10 mouse cellular contexts compared by ENCODE assay signal in genomic region chr11:68228941-68229665, GRCm38 (mm10).
A peak's percentile ranks its signal among the peaks of the same experiment; 100 is the strongest.
DNase-seq lines count a peak whose midpoint lies in the region; ATAC-seq and TF ChIP-seq lines count a peak whose summit lies in the region.
"Had no signal": no experiment of that assay in that cellular context is flagged by ENCODE, and none has a peak within 500 bp of the region (broad histone marks: within the 10 kb centered on the region; RNA-seq: fewer than 3 reads in every experiment).

No protein-coding gene starts in this region.

- H3K9me3 ChIP-seq in lung, embryonic 16.5 days (ENCODE audit: control insufficient read depth, low read length), result no peaks in the 10 kb centered on the region
- H3K9me3 ChIP-seq in limb, embryonic 13.5 days, result peaks cover 3% of the 10 kb centered on the region; the same call in 1 of the 2 replicates

- H3K4me2 ChIP-seq in lung, embryonic 16.5 days (ENCODE audit: low read depth, low read length), result no peak overlapping the region
- peak overlapping the region; percentile 30; the same call in 1 of the 2 replicates for H3K4me2 ChIP-seq in limb, embryonic 13.5 days (replicated peaks)
- H3K4me2 ChIP-seq: liver, embryonic 11.5 days had no signal

- no peaks in the 10 kb centered on the region for H3K27me3 ChIP-seq in lung, embryonic 16.5 days (ENCODE audit: control insufficient read depth, insufficient read depth, low read depth, low read length)
- 0 out of 2 replicates have a peak, but pooled peaks cover 3% of the 10 kb centered on the region for H3K27me3 ChIP-seq in limb, embryonic 13.5 days
- H3K27me3 ChIP-seq in thymus, adult 2 months (ENCODE audit: control insufficient read depth, insufficient read depth, low read length), result no peaks in the 10 kb centered on the region

- 0 out of 2 replicates have a peak overlapping the region, but pooled peaks have one; percentile 4 for H3K27ac ChIP-seq in lung, embryonic 16.5 days (ENCODE audit: low read length)
- peak overlapping the region; percentile 87 for H3K27ac ChIP-seq in limb, embryonic 13.5 days
- H3K27ac ChIP-seq in thymus, adult 2 months (ENCODE audit: control insufficient read depth, insufficient read depth, low read length), result no peak overlapping the region

- H3K4me1 ChIP-seq in lung, embryonic 16.5 days (replicated peaks; ENCODE audit: control insufficient read depth, insufficient read depth, low read length), result peaks cover 12% of the 10 kb centered on the region
- peaks cover 20% of the 10 kb centered on the region for H3K4me1 ChIP-seq in limb, embryonic 13.5 days
- H3K4me1 ChIP-seq in thymus, adult 2 months (replicated peaks; ENCODE audit: control insufficient read depth, insufficient read depth, low read length), result peaks cover 23% of the 10 kb centered on the region

- 43% methylated on average over 18 of the region's 18 CpGs for WGBS in lung, embryonic 16.5 days
- WGBS in limb, embryonic 13.5 days, result 35% methylated on average over 18 of the region's 18 CpGs
- WGBS in thymus, adult 2 months, result 91% methylated on average over 18 of the region's 18 CpGs

- H3K9ac ChIP-seq in lung, embryonic 16.5 days (ENCODE audit: low read length), result 0 out of 2 replicates have a peak overlapping the region, but pooled peaks have one; percentile 16
- no peak overlapping the region; the same call in 1 of the 2 replicates for H3K9ac ChIP-seq in limb, embryonic 13.5 days

- H3K36me3 ChIP-seq in lung, embryonic 16.5 days (ENCODE audit: control insufficient read depth, insufficient read depth, low read length), result no peaks in the 10 kb centered on the region
- H3K36me3 ChIP-seq in limb, embryonic 13.5 days, result no peaks in the 10 kb centered on the region
- H3K36me3 ChIP-seq in thymus, adult 2 months (ENCODE audit: control insufficient read depth, insufficient read depth, low read length), result no peaks in the 10 kb centered on the region

- TF ChIP-seq POLR2A in thymus, adult 2 months (IDR thresholded peaks at IDR 0.05; ENCODE audit: control insufficient read depth, extremely low read depth, insufficient read depth, low read length, poor library complexity), result no peak

- TF ChIP-seq CTCF in thymus, adult 2 months (IDR thresholded peaks at IDR 0.05; ENCODE audit: borderline replicate concordance, control insufficient read depth, extremely low read depth, insufficient read depth, low read length, poor library complexity), result no peak

- no peak overlapping the region for H3K4me3 ChIP-seq in lung, embryonic 16.5 days (ENCODE audit: low read length)
- H3K4me3 ChIP-seq in limb, embryonic 13.5 days, result no peak overlapping the region
- no peak overlapping the region for H3K4me3 ChIP-seq in thymus, adult 2 months (ENCODE audit: control insufficient read depth, insufficient read depth, low read length)

- peak; percentile 57 for ATAC-seq in lung, embryonic 16.5 days (ENCODE audit: low read depth)
- ATAC-seq in limb, embryonic 13.5 days (ENCODE audit: low FRiP score, low read depth), result peak; percentile 80; the same call in 1 of the 2 replicates
- ATAC-seq in erythroblast, adult 5-6 weeks (replicated peaks; ENCODE audit: low FRiP score, poor library complexity, severe bottlenecking), result no peak

- DNase-seq in cerebellum, postnatal 10 days, result peak; percentile 38 to 42
- no peak for DNase-seq in cerebellum, adult 8-10 months
- DNase-seq in lung, postnatal 25 days (ENCODE audit: low spot score), result no peak
- DNase-seq in fibroblast of lung, adult 2 months (ENCODE audit: low read depth), result peak; percentile 65
- DNase-seq in thymus, adult 2 months, result no peak
- DNase-seq: kidney, adult 8-10 months had no signal

Comparison
In these comparisons a context has a peak if more than half of its experiments do, and no peak if none do; other contexts are left out.
1. DNase-seq: peak in cerebellum, postnatal 10 days (2 of 2) and fibroblast of lung, adult 2 months (single experiment); none in cerebellum, adult 8-10 months (single experiment), lung, postnatal 25 days (single experiment) and thymus, adult 2 months (single experiment).